Mouse (Mus musculus): ENCODE data around the gene Aars2. TPM values are rescaled to one million over a fixed set of nuclear protein-coding genes. Genes with fewer than 3 reads are reported as not detected.

Gene Aars2
- total and polyA plus RNA-seq, 3 experiments: 12.4 to 23.1 (median 17.5) TPM

GRCm38 (mm10) chr17:45539664-45540063 is 33.0 kb downstream of the Aars2 start:
- H3K4me3 ChIP-seq (replicated peaks in 1 of 3; ENCODE audit: low read depth in 2 of 3, low read length in 2 of 3, poor library complexity in 1 of 3): no peak overlapping the region
- peaks cover 90% of the 10 kb centered on the region for H3K27me3 ChIP-seq (replicated peaks)
- H3K36me3 ChIP-seq (replicated peaks in 1 of 2; ENCODE audit: control insufficient read depth in 1 of 2, insufficient read depth in 1 of 2, low read length in 1 of 2): no peaks in the 10 kb centered on the region
- in situ Hi-C loops (cut with MboI; ENCODE audit: low pct_ligation_motif_present, low pct_unique_long_range_greater_than_20kb, low sequenced_read_pairs) (no loop called here), dilution Hi-C loops (cut with MboI; ENCODE audit: extremely low pct_ligation_motif_present, extremely low pct_unique_long_range_greater_than_20kb, low sequenced_read_pairs) (no loop called here)
- no peak overlapping the region for H3K9ac ChIP-seq (ENCODE audit: insufficient read depth, low read depth)
- no peaks in the 10 kb centered on the region for H3K79me2 ChIP-seq (replicated peaks; ENCODE audit: control insufficient read depth, extremely low read depth, insufficient read depth, poor library complexity, severe bottlenecking)
- H3K9me3 ChIP-seq (replicated peaks; ENCODE audit: low read length): no peaks in the 10 kb centered on the region
- H3K4me1 ChIP-seq (ENCODE audit: control insufficient read depth in 1 of 2, insufficient read depth in 2 of 2): peaks cover 9 to 16% of the 10 kb centered on the region in 2 experiments
- no peak for TF ChIP-seq USF1 (IDR thresholded peaks at IDR 0.05; ENCODE audit: low read depth, low read length)
- no peak for TF ChIP-seq JUND (conservative IDR thresholded peaks at IDR 0.05; ENCODE audit: low read depth, low read length)
- no peak for TF ChIP-seq UBTF (IDR thresholded peaks at IDR 0.05; ENCODE audit: low read depth, low read length)
- TF ChIP-seq ZKSCAN1 (IDR thresholded peaks at IDR 0.05; ENCODE audit: borderline replicate concordance, low read depth, low read length): no peak
- H3K4me2 ChIP-seq (ENCODE audit: insufficient read depth, low read depth, poor library complexity, severe bottlenecking): no peak overlapping the region
- no peak overlapping the region for H3K27ac ChIP-seq (ENCODE audit: insufficient read depth, low read depth)
- DNase-seq (ENCODE audit: extremely low read depth): no peak

GRCm38 (mm10) chr17:45542129-45542528 is 35.5 kb downstream of the Aars2 start:
- Histone ChIP-seq H3K4me1 (ENCODE audit: control insufficient read depth in 1 of 2, insufficient read depth in 2 of 2) (peaks cover 16% of the 10 kb centered on the region in 2 experiments), H3K79me2 (replicated peaks; ENCODE audit: control insufficient read depth, extremely low read depth, insufficient read depth, poor library complexity, severe bottlenecking) (no peaks in the 10 kb centered on the region), H3K36me3 (replicated peaks in 1 of 2; ENCODE audit: control insufficient read depth in 1 of 2, insufficient read depth in 1 of 2, low read length in 1 of 2) (no peaks in the 10 kb centered on the region), H3K9ac (ENCODE audit: insufficient read depth, low read depth) (no peak overlapping the region), H3K27ac (ENCODE audit: insufficient read depth, low read depth) (no peak overlapping the region), H3K9me3 (replicated peaks; ENCODE audit: low read length) (peaks cover 2% of the 10 kb centered on the region), H3K4me3 (replicated peaks in 1 of 3; ENCODE audit: low read depth in 2 of 3, low read length in 2 of 3, poor library complexity in 1 of 3) (no peak overlapping the region), H3K4me2 (ENCODE audit: insufficient read depth, low read depth, poor library complexity, severe bottlenecking) (no peak overlapping the region), H3K27me3 (replicated peaks) (peaks cover 67% of the 10 kb centered on the region)
- TF ChIP-seq MAFK (IDR thresholded peaks at IDR 0.05; ENCODE audit: insufficient replicate concordance, low read length): no peak
- no peak for TF ChIP-seq MXI1 (IDR thresholded peaks at IDR 0.05; ENCODE audit: low read depth, low read length)
- no peak for TF ChIP-seq ELF1 (IDR thresholded peaks at IDR 0.05; ENCODE audit: low read depth, low read length)
- TF ChIP-seq ETS1 (conservative IDR thresholded peaks at IDR 0.05; ENCODE audit: low read depth, low read length): no peak
- no peak for TF ChIP-seq HCFC1 (IDR thresholded peaks at IDR 0.05; ENCODE audit: low read depth, low read length)
- dilution Hi-C loops (cut with MboI; ENCODE audit: extremely low pct_ligation_motif_present, extremely low pct_unique_long_range_greater_than_20kb, low sequenced_read_pairs): no loop called here
- in situ Hi-C loops (cut with MboI; ENCODE audit: low pct_ligation_motif_present, low pct_unique_long_range_greater_than_20kb, low sequenced_read_pairs): no loop called here
- DNase-seq (ENCODE audit: extremely low read depth): no peak

DNA sequence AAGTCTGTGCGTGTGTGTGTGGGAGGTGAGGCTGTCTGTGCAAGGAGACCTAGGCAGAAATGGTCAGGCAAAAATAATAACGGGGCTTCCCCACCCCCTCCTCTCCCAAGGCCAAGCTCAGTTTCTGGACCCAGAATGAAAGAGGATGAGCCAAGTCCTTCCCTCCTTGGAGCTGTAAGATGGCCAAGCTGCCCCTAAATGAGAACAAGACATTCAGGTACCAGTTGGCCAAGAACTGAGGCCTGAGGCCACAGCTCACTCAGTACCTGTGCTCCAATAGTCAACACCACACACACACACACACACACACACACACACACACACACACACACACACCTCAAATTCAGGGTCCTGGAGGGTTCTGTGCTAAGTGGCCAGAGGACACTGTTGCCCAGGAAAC is 36.1 kb downstream of the Aars2 start:
- H3K4me2 ChIP-seq (ENCODE audit: insufficient read depth, low read depth, poor library complexity, severe bottlenecking): no peak overlapping the region
- H3K9me3 ChIP-seq (replicated peaks; ENCODE audit: low read length): peaks cover 2% of the 10 kb centered on the region
- dilution Hi-C loops (cut with MboI; ENCODE audit: extremely low pct_ligation_motif_present, extremely low pct_unique_long_range_greater_than_20kb, low sequenced_read_pairs): no loop called here
- H3K27ac ChIP-seq (ENCODE audit: insufficient read depth, low read depth): no peak overlapping the region
- in situ Hi-C loops (cut with MboI; ENCODE audit: low pct_ligation_motif_present, low pct_unique_long_range_greater_than_20kb, low sequenced_read_pairs): no loop called here
- no peak overlapping the region for H3K4me3 ChIP-seq (replicated peaks in 1 of 3; ENCODE audit: low read depth in 2 of 3, low read length in 2 of 3, poor library complexity in 1 of 3)
- H3K27me3 ChIP-seq (replicated peaks): peaks cover 62% of the 10 kb centered on the region
- H3K9ac ChIP-seq (ENCODE audit: insufficient read depth, low read depth): no peak overlapping the region
- peaks cover 16% of the 10 kb centered on the region in 2 experiments for H3K4me1 ChIP-seq (ENCODE audit: control insufficient read depth in 1 of 2, insufficient read depth in 2 of 2)
- no peaks in the 10 kb centered on the region for H3K79me2 ChIP-seq (replicated peaks; ENCODE audit: control insufficient read depth, extremely low read depth, insufficient read depth, poor library complexity, severe bottlenecking)
- no peaks in the 10 kb centered on the region for H3K36me3 ChIP-seq (replicated peaks in 1 of 2; ENCODE audit: control insufficient read depth in 1 of 2, insufficient read depth in 1 of 2, low read length in 1 of 2)
- DNase-seq (ENCODE audit: extremely low read depth): no peak
- TF ChIP-seq MAX (IDR thresholded peaks at IDR 0.05; ENCODE audit: low read length) (no peak), JUN (IDR thresholded peaks at IDR 0.05; ENCODE audit: insufficient read depth, low read depth, low read length) (no peak), RCOR1 (conservative IDR thresholded peaks at IDR 0.05; ENCODE audit: low read depth, low read length) (no peak), CHD2 (IDR thresholded peaks at IDR 0.05; ENCODE audit: low read length) (no peak), MAZ (IDR thresholded peaks at IDR 0.05; ENCODE audit: low read depth, low read length) (no peak), USF2 (conservative IDR thresholded peaks at IDR 0.05; ENCODE audit: low read depth, low read length) (no peak), ELF1 (IDR thresholded peaks at IDR 0.05; ENCODE audit: low read depth, low read length) (no peak), POLR2AphosphoS2 (IDR thresholded peaks at IDR 0.05; ENCODE audit: low read depth, low read length) (no peak), KAT2A (IDR thresholded peaks at IDR 0.05; ENCODE audit: insufficient replicate concordance, low read length) (no peak), TBP (conservative IDR thresholded peaks at IDR 0.05; ENCODE audit: low read depth, low read length) (no peak), CHD1 (IDR thresholded peaks at IDR 0.05; ENCODE audit: low read depth, low read length) (no peak), USF1 (IDR thresholded peaks at IDR 0.05; ENCODE audit: low read depth, low read length) (no peak), CTCF (conservative IDR thresholded peaks at IDR 0.05 in 1 of 2, IDR thresholded peaks at IDR 0.05 in 1 of 2; ENCODE audit: low read depth in 2 of 2, low read length in 2 of 2) (no peak), IRF4 (IDR thresholded peaks at IDR 0.05; ENCODE audit: low read depth, low read length) (no peak), ETS1 (conservative IDR thresholded peaks at IDR 0.05; ENCODE audit: low read depth, low read length) (no peak), NELFE (IDR thresholded peaks at IDR 0.05; ENCODE audit: low read depth, low read length) (no peak), ZMIZ1 (IDR thresholded peaks at IDR 0.05; ENCODE audit: low read depth, low read length) (no peak), GABPA (IDR thresholded peaks at IDR 0.05; ENCODE audit: insufficient replicate concordance, low read depth, low read length) (no peak)
